Mouse (Mus musculus) kidney, adult 9 months (tissue): Measurements from ENCODE around the gene Nfatc2.

ENCODE experiments used
- DNase-seq: peaks from one replicate; pipeline ENCODE4 v3.0.0; 2022

Nfatc2 gene

DNA sequence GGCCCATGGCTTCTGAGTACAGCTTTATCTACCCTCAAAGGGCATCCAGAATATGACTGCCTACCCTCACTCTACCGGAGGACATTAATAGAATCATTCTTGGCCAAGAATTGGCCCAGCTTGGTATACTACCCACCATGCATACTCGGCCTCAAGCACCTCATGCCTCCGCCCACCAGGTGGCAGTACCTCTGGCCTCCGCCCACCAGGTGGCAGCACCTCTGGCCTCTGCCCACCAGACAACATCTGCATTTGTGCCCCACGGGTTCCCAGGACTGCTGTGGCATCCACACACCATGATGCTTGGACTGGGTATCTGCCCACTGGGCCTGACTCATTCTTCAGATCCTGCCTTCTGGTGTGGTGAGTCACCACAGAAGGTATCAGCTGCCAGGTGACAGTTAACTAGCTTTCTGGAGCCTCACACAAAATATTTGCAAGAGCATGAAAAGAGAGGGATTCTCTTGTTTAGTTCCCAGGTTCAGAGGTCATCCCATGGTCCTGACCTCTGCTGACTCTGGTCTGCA lies 173.0 kb downstream of the Nfatc2 start:
- no peak for DNase-seq
